Mouse (Mus musculus) lung, adult 2 months (tissue): ENCODE data around the gene Lhx4.

Experiments used
- CTCF ChIP-seq: fragments of 200-500 bp; IDR thresholded peaks from 2 replicates; pipeline ENCODE4 v1.5.1; 2011; ENCODE audit warnings: mild to moderate bottlenecking, low read length, control low read depth; ENCODE audit not compliant: insufficient read depth
- POLR2A ChIP-seq: fragments of 200-500 bp; IDR thresholded peaks from 2 replicates; pipeline ENCODE4 v1.6.1; 2011; ENCODE audit warnings: low read depth, mild to moderate bottlenecking, control low read depth, low read length, borderline replicate concordance; ENCODE audit errors: extremely low read depth

DNA sequence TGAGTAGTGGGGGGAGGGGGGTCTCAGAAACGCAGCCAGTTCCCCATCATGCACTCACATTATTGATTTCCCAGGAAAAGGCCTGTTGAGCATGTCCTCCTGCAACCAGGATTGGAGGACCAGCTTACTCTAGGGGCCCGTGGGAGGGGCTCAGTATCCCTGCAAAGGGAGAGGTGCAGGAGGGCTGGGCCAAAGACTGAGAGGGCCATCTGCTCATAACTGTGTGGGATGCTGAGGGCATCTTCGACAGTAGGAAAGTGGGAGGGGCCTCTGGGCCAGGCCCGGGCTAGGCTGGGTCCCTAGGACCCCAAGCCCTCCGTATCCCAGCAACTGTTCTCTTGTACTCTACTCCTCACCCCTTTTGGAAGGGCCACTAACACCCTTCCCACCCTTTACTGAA lies 47.3 kb downstream of the Lhx4 start:
- TF ChIP-seq POLR2A (no peak), CTCF (no peak)
